ENCODE assay signal across 21 mouse cellular contexts in the genomic region with DNA sequence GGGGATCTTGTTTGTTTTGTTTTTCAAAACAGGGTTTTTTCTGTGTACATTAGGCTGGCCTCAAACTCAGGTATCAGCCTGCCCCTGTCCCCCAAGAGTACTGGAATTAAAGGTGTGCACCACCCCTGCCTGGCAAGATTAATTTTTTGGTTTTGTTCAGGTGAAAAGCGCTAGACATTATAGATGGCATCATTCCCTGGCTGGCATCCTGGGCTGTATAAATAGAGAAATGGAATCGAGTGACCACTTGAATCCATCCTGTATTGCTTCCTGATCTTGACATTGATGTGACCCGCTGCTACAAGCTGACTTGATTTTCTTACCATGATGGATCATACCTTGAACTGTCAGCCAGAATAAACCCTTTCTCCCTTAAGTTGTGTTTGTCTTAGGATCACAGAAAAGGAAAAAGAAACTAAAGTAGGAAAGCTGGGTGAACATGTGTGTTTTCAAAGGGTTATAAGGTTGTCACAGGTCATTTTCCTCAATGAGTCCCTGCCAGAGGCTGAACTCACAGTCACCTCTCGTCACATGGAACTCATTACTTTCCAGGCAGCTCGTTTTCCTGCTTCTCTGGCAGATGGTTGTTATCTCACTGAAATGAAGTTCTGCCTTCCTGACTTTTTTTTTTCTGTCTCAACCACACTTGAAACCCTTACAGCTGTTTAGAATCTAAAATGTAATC.
DNase-seq lines count a peak whose midpoint lies in the region; ATAC-seq lines count a peak whose summit lies in the region.
"Had no signal": no experiment of that assay in that cellular context is flagged by ENCODE, and none has a peak within 500 bp of the region (broad histone marks: within the 10 kb centered on the region; RNA-seq: fewer than 3 reads in every experiment).

No protein-coding gene starts in this region.

- ATAC-seq in megakaryocyte, adult 5-6 weeks (ENCODE audit: poor library complexity, severe bottlenecking), result no peak
- ATAC-seq in embryonic facial prominence, embryonic 11.5 days (replicated peaks; ENCODE audit: insufficient number of reproducible peaks, low FRiP score, low TSS enrichment, low read depth), result no peak
- ATAC-seq: forebrain, embryonic 15.5 days; inflammation-experienced regulatory T-cells, adult 6 months had no signal

- no peak overlapping the region for H3K9ac ChIP-seq in embryonic facial prominence, embryonic 11.5 days (replicated peaks; ENCODE audit: low read length)
- H3K9ac ChIP-seq: forebrain, embryonic 15.5 days; liver, embryonic 13.5 days; neural tube, embryonic 12.5 days had no signal

- H3K27ac ChIP-seq in heart, embryonic 10.5 days, result no peak overlapping the region
- H3K27ac ChIP-seq in embryonic facial prominence, embryonic 11.5 days (replicated peaks; ENCODE audit: low read depth, low read length), result no peak overlapping the region
- H3K27ac ChIP-seq: forebrain, embryonic 15.5 days; gastrocnemius, adult 2 months; liver, embryonic 13.5 days; neural tube, embryonic 12.5 days had no signal

- 55% methylated on average over 5 of the region's 5 CpGs for WGBS in heart, embryonic 10.5 days
- 32% methylated on average over 5 of the region's 5 CpGs for WGBS in embryonic facial prominence, embryonic 11.5 days

- no peaks in the 10 kb centered on the region for H3K27me3 ChIP-seq in heart, embryonic 10.5 days (ENCODE audit: insufficient read depth, poor library complexity, severe bottlenecking)
- H3K27me3 ChIP-seq in megakaryocyte, embryonic 14.5 days (replicated peaks), result no peaks in the 10 kb centered on the region
- no peaks in the 10 kb centered on the region for H3K27me3 ChIP-seq in embryonic facial prominence, embryonic 11.5 days (ENCODE audit: control insufficient read depth, insufficient read depth, low read length)
- H3K27me3 ChIP-seq: forebrain, embryonic 15.5 days; liver, embryonic 13.5 days; neural tube, embryonic 12.5 days had no signal

- H3K4me3 ChIP-seq in heart, embryonic 10.5 days, result no peak overlapping the region
- H3K4me3 ChIP-seq in megakaryocyte, embryonic 14.5 days (replicated peaks), result peak overlapping the region; percentile 28
- no peak overlapping the region for H3K4me3 ChIP-seq in embryonic facial prominence, embryonic 11.5 days (ENCODE audit: low read depth, low read length)
- H3K4me3 ChIP-seq: forebrain, embryonic 15.5 days; gastrocnemius, adult 2 months; liver, embryonic 13.5 days; neural tube, embryonic 12.5 days had no signal

- H3K9me3 ChIP-seq in heart, embryonic 10.5 days, result no peaks in the 10 kb centered on the region
- peaks cover 8% of the 10 kb centered on the region; the same call in 1 of the 2 replicates for H3K9me3 ChIP-seq in megakaryocyte, embryonic 14.5 days
- no peaks in the 10 kb centered on the region for H3K9me3 ChIP-seq in embryonic facial prominence, embryonic 11.5 days (replicated peaks; ENCODE audit: control insufficient read depth, low read length)
- H3K9me3 ChIP-seq: forebrain, embryonic 15.5 days; liver, embryonic 13.5 days; neural tube, embryonic 12.5 days had no signal

- H3K36me3 ChIP-seq in heart, embryonic 10.5 days, result no peaks in the 10 kb centered on the region
- H3K36me3 ChIP-seq in megakaryocyte, embryonic 14.5 days (replicated peaks; ENCODE audit: low read length), result peaks cover 75% of the 10 kb centered on the region
- no peaks in the 10 kb centered on the region for H3K36me3 ChIP-seq in embryonic facial prominence, embryonic 11.5 days (replicated peaks; ENCODE audit: control insufficient read depth, insufficient read depth, low read depth, low read length)
- H3K36me3 ChIP-seq: liver, embryonic 13.5 days; neural tube, embryonic 12.5 days had no signal

- H3K4me1 ChIP-seq in heart, embryonic 10.5 days, result peaks cover 5% of the 10 kb centered on the region; the same call in 1 of the 2 replicates
- H3K4me1 ChIP-seq in megakaryocyte, embryonic 14.5 days, result peaks cover 77% of the 10 kb centered on the region
- H3K4me1 ChIP-seq in embryonic facial prominence, embryonic 11.5 days (ENCODE audit: control insufficient read depth, insufficient read depth, low read length), result no peaks in the 10 kb centered on the region
- H3K4me1 ChIP-seq: forebrain, embryonic 15.5 days; neural tube, embryonic 12.5 days had no signal

- H3K4me2 ChIP-seq in embryonic facial prominence, embryonic 11.5 days (ENCODE audit: low read depth, low read length), result no peak overlapping the region
- H3K4me2 ChIP-seq: forebrain, embryonic 15.5 days; liver, embryonic 13.5 days; neural tube, embryonic 12.5 days had no signal

- intact Hi-C loops in heart, postnatal 25 days (cut with DNase I), result loop anchor here (10.0 kb wide), 1 partner anchor 99 kb away; a partner anchor contains a TSS

- DNase-seq in heart, embryonic 10.5 days (ENCODE audit: low spot score), result peak; percentile 36
- DNase-seq in heart, postnatal 25 days (ENCODE audit: low spot score), result no peak
- peak; percentile 90 for DNase-seq in embryonic facial prominence, embryonic 11.5 days (ENCODE audit: low spot score)
- peak; percentile 25 for DNase-seq in yolk sac, embryonic 10.5 days (ENCODE audit: low spot score)
- DNase-seq in frontal cortex, postnatal 25 days (ENCODE audit: low spot score in 2 of 2), result no peak
- no peak for DNase-seq in urinary bladder, adult 2 months (ENCODE audit: low spot score)
- DNase-seq: adrenal gland, postnatal 14 days; cerebellum, adult 2 months; gastrocnemius, adult 2 months; heart, adult 18-20 months; heart, postnatal 10 days; kidney, adult 8-10 months; left cerebral cortex, postnatal 4 days; liver, embryonic 13.5 days; right cerebral cortex, postnatal 25 days; thymus, postnatal 14 days had no signal

Comparison
In these comparisons a context has a peak if more than half of its experiments do, and no peak if none do; other contexts are left out.
1. DNase-seq: peak in heart, embryonic 10.5 days (single experiment), embryonic facial prominence, embryonic 11.5 days (single experiment) and yolk sac, embryonic 10.5 days (single experiment); none in heart, postnatal 25 days (single experiment), frontal cortex, postnatal 25 days (0 of 2) and urinary bladder, adult 2 months (single experiment).